Mouse (Mus musculus) lung, embryonic 14.5 days (tissue): ENCODE measurements around the gene Snx9. TPM values are rescaled to one million over a fixed set of nuclear protein-coding genes. Genes with fewer than 3 reads are reported as not detected.

Source experiments
- ATAC-seq: fragments of 200-750 bp; cut with Nextera tagmentation; 2 replicates; pipeline ENCODE4 v1.8.0; 2017; ENCODE audit warnings: mild to moderate bottlenecking, moderate TSS enrichment, moderate library complexity; ENCODE audit not compliant: insufficient read depth
- DNase-seq: peaks from one replicate; pipeline ENCODE4 v3.0.0-alpha.2; 2015
- H3K27ac ChIP-seq: fragments of 300-500 bp; sonication (generic); 2 replicates; pipeline ENCODE4 v1.5.1; 2014; ENCODE audit warnings: low read depth, mild to moderate bottlenecking, moderate library complexity
- H3K27me3 ChIP-seq: fragments of 300-500 bp; sonication (generic); 2 replicates; pipeline ENCODE4 v1.6.1; 2014; ENCODE audit warnings: low read length, control low read depth; ENCODE audit not compliant: insufficient read depth
- H3K36me3 ChIP-seq: fragments of 300-500 bp; sonication (generic); 2 replicates; pipeline ENCODE4 v1.6.1; 2014; ENCODE audit warnings: control low read depth; ENCODE audit not compliant: insufficient read depth
- H3K4me1 ChIP-seq: fragments of 300-500 bp; sonication (generic); 2 replicates; pipeline ENCODE4 v1.6.1; 2014; ENCODE audit warnings: antibody characterized with exemption, control low read depth; ENCODE audit not compliant: insufficient read depth
- H3K4me2 ChIP-seq: fragments of 300-500 bp; sonication (generic); 2 replicates; pipeline ENCODE4 v1.6.1; 2014; ENCODE audit warnings: mild to moderate bottlenecking
- H3K4me3 ChIP-seq: fragments of 300-500 bp; sonication (generic); 2 replicates; pipeline ENCODE4 v1.5.1; 2014; ENCODE audit warnings: low read depth, low read length
- H3K9ac ChIP-seq: fragments of 300-500 bp; sonication (generic); 2 replicates; pipeline ENCODE4 v1.6.1; 2014
- H3K9me3 ChIP-seq: fragments of 300-500 bp; sonication (generic); 2 replicates; pipeline ENCODE4 v1.6.1; 2016; ENCODE audit warnings: low read depth, low read length, control low read depth
- CTCF ChIP-seq: IDR thresholded peaks from 2 replicates; pipeline ENCODE4 v1.5.1; 2016; ENCODE audit warnings: antibody characterized with exemption, low read depth
- WGBS: fragments of 180-500 bp; shearing (Covaris S2); extraction: QIAGEN DNeasy Blood & Tissue Kit; methylation state at CpG from one replicate; pipeline ENCODE4 v1.1.7; 2014; 5-methylcytosine and 5-hydroxymethylcytosine counted together
- polyA plus RNA-seq: library from polyadenylated mRNA; unstranded; fragments of >200 nt; fragmentation: Nextera tagmentation; extraction: Ambion mirVana; gene quantifications from 2 replicates; pipeline ENCODE4 v1.2.1, GENCODE M21; 2014

Snx9 gene
- polyA plus RNA-seq, 1 experiment from 2014 or later, result 38.8 TPM

DNA sequence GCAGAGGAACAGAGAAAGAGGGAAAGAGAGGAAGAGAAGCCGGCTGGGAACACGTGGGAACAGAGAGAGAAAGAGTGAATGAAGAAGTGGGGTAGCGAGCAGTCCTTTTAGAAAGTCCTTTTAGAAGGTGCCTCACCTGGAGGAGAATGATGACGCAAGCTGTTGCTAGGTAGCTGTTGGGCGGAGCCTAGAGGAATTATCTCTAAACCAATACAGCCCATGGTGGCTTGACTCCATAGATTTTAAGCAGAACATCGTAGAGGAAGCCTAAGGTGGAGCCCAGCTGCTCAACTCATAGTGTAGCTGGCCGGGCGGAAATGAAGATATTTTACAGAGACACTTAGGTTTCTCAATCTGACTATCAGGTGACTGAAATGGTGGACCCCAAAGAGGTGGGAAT, 122.6 kb downstream of the Snx9 start:
- H3K4me1 ChIP-seq, result peaks cover 16% of the 10 kb centered on the region
- H3K4me2 ChIP-seq, result no peak overlapping the region
- no peak for DNase-seq
- no peak overlapping the region for H3K27ac ChIP-seq
- no peak for ATAC-seq
- no peak overlapping the region for H3K9ac ChIP-seq
- H3K27me3 ChIP-seq, result no peaks in the 10 kb centered on the region
- no peak for TF ChIP-seq CTCF
- H3K36me3 ChIP-seq, result no peaks in the 10 kb centered on the region
- 84% methylated on average over 8 of the region's 8 CpGs for WGBS
- H3K9me3 ChIP-seq, result no peaks in the 10 kb centered on the region
- no peak overlapping the region for H3K4me3 ChIP-seq

DNA sequence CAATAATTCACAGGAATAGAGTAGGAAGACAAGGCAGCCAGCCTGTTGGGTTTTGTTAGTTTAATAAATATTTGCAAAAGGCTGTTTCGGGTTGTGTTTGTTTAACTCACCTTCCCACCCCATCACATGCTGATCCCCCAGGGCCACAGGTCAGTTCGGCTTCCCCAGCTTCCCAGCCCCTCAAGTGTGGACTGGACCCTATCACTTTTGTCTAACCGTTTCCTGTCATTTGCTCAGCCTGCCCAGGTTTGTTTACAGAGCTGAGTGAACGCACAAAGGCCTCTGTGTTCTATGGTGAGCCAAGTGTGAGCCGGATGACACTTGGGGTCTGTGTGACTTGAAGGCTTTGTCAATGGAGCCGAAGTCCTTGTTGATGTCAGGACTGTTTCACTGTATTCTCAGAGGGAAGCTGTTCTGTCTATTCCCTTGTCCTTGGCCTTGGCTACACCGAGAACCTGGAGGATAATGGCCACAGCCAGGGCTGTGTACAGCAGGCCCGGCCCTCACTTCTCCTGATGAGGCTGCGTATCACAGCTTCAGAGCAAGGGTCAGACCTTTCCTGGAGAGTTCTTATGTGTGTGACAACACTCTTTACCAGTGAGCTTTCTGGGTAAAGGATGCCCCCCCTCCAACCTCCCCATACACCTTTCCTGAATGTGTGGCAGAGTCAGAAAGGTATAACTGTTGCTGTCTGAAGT, 124.1 kb downstream of the Snx9 start:
- no peaks in the 10 kb centered on the region for H3K36me3 ChIP-seq
- H3K4me1 ChIP-seq, result peaks cover 12% of the 10 kb centered on the region
- H3K9ac ChIP-seq, result no peak overlapping the region
- peak overlapping the region; percentile 52; the same call in 1 of the 2 replicates for H3K27ac ChIP-seq
- H3K27me3 ChIP-seq, result no peaks in the 10 kb centered on the region
- H3K9me3 ChIP-seq, result no peaks in the 10 kb centered on the region
- WGBS, result 27% methylated on average over 9 of the region's 9 CpGs
- DNase-seq (peak; percentile 56), ATAC-seq (peak; percentile 43)
- no peak overlapping the region for H3K4me2 ChIP-seq
- TF ChIP-seq CTCF, result no peak
- H3K4me3 ChIP-seq, result no peak overlapping the region

DNA sequence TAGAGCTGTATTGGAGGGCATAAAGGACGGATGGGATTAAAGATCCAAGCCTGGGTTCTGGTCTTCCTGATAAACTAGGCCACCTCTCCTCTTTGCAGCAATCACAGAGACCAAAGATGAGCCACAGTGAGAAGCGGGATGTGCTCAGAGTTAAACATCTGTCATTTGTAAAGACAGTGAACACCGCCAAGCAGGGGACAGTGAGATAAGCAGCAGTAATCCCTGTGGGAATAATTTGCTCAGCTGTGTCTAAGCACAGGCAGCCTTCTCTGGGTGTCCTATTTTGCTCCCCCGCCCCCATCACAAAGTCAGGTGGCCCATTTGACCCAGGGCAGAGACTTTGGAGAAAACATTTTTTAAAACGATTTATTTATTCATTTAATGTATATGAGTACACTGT, 125.6 kb downstream of the Snx9 start:
- no peaks in the 10 kb centered on the region for H3K9me3 ChIP-seq
- no peak overlapping the region for H3K27ac ChIP-seq
- no peak overlapping the region for H3K9ac ChIP-seq
- no peak for TF ChIP-seq CTCF
- no peaks in the 10 kb centered on the region for H3K36me3 ChIP-seq
- H3K4me2 ChIP-seq, result no peak overlapping the region
- no peaks in the 10 kb centered on the region for H3K27me3 ChIP-seq
- 73% methylated on average over 5 of the region's 5 CpGs for WGBS
- ATAC-seq (no peak), DNase-seq (no peak)
- peaks cover 9% of the 10 kb centered on the region for H3K4me1 ChIP-seq
- H3K4me3 ChIP-seq, result no peak overlapping the region

DNA sequence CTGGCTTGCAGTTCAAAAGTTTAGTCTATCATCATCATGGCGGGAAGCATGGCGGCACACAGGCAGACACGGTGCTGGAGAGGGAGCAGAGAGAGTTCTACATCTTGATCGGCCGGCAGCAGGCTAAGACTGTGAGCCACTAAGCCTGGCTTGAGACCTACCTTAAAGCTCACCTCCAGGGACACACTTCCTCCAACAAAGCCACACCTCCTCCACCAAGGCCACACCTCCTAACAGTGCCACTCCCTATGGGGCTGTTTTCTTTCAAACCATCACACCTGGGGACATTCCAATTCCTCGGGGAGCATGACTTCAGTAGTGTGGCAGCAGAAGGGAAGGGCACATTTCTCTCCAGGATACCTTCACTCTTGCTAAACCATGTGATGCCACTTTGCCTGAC, 127.4 kb downstream of the Snx9 start:
- Histone ChIP-seq H3K4me2 (no peak overlapping the region), H3K27ac (no peak overlapping the region), H3K9me3 (no peaks in the 10 kb centered on the region), H3K4me1 (peaks cover 9% of the 10 kb centered on the region), H3K27me3 (no peaks in the 10 kb centered on the region), H3K36me3 (no peaks in the 10 kb centered on the region), H3K9ac (no peak overlapping the region), H3K4me3 (no peak overlapping the region)
- 58% methylated on average over 6 of the region's 6 CpGs for WGBS
- no peak for TF ChIP-seq CTCF
- ATAC-seq (no peak), DNase-seq (no peak)

DNA sequence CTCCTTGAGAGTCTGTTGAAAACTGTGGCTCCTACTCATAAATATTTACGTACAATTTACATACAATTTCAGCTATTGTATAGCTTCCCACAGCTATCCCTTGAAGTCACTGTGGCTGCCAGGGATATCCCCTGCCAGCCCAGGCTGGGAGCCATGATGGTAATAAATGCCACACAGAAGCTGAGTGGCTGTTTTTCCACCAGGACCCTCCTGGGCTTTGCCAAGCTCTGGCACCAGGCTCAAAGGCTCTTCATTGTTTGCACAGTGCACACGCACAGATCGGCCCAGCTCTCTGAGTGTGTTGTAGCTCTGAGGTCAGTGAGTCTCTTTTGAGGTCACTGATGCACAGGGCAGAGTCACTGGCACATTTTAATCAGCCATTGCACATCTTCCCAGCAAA, 128.1 kb downstream of the Snx9 start:
- DNase-seq, result no peak
- WGBS, result 47% methylated on average over 3 of the region's 3 CpGs
- Histone ChIP-seq H3K36me3 (no peaks in the 10 kb centered on the region), H3K9me3 (no peaks in the 10 kb centered on the region), H3K27me3 (no peaks in the 10 kb centered on the region), H3K4me2 (no peak overlapping the region), H3K4me3 (no peak overlapping the region), H3K27ac (no peak overlapping the region), H3K4me1 (peaks cover 9% of the 10 kb centered on the region), H3K9ac (no peak overlapping the region)
- no peak for ATAC-seq
- no peak for TF ChIP-seq CTCF

DNA sequence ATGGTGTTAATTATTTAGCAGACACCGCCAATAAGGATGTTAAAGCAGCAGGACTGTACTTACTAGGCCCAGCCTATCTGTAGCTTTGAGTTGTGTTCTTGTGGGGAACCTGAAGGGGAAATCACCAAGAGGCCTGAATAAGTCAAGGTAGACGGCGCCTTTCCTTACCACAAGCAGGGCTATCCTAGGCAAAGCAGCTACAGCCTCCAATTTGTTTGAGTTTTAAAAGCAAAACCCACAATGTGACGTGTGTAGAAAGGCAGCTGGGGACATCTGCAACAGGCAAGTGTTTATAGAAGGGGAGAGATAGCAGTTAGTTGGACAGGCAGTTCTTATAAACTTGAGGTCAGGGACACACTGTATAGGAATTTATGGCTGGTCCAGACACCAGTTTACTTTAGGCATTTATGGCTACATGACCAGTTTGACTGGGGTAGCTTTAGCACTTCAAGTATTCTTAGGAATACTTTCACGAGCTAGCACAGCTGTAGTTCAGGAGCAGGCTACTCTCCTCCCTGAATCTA, 129.2 kb downstream of the Snx9 start:
- Histone ChIP-seq H3K27ac (peak overlapping the region; percentile 79), H3K36me3 (no peaks in the 10 kb centered on the region), H3K9me3 (no peaks in the 10 kb centered on the region), H3K4me2 (no peak overlapping the region), H3K4me3 (no peak overlapping the region), H3K27me3 (no peaks in the 10 kb centered on the region), H3K9ac (no peak overlapping the region), H3K4me1 (peaks cover 12% of the 10 kb centered on the region)
- 40% methylated on average over 5 of the region's 5 CpGs for WGBS
- peak; percentile 79 for DNase-seq
- peak; percentile 81 for ATAC-seq
- TF ChIP-seq CTCF, result no peak

DNA sequence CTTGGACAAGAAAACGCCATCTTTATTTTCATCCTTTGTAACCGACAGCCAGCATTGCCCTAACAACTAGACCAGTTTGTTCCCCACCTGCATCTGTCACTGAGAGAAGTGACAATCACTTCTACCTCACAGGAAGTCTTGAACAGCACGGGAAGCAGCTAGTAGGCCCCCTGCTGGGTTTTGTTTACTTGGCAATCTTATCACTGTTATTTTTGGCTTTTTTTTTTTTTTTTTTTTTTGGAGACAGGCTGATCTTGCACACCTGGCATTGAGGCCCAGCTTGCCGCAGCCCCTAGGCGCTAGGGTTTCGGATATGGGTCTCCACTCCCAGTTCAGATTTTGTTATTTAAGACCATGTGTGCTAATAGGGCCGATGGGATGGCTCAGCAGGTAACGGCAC, 132.4 kb downstream of the Snx9 start:
- Histone ChIP-seq H3K4me3 (no peak overlapping the region), H3K36me3 (no peaks in the 10 kb centered on the region), H3K9me3 (no peaks in the 10 kb centered on the region), H3K27ac (no peak overlapping the region), H3K4me1 (peaks cover 42% of the 10 kb centered on the region), H3K27me3 (no peaks in the 10 kb centered on the region), H3K4me2 (no peak overlapping the region), H3K9ac (no peak overlapping the region)
- ATAC-seq (no peak), DNase-seq (no peak)
- TF ChIP-seq CTCF, result no peak
- 55% methylated on average over 8 of the region's 8 CpGs for WGBS
